Mouse (Mus musculus) heart, postnatal 0 days (tissue): ENCODE data around the gene Angel2.

Experiments used
- CTCF ChIP-seq: IDR thresholded peaks from 2 replicates; pipeline ENCODE4 v1.5.1; 2016; ENCODE audit warnings: antibody characterized with exemption, control low read depth, low read depth
- EP300 ChIP-seq: IDR thresholded peaks from 2 replicates; pipeline ENCODE4 v1.6.1; 2016; ENCODE audit warnings: antibody characterized with exemption, low read depth

DNA sequence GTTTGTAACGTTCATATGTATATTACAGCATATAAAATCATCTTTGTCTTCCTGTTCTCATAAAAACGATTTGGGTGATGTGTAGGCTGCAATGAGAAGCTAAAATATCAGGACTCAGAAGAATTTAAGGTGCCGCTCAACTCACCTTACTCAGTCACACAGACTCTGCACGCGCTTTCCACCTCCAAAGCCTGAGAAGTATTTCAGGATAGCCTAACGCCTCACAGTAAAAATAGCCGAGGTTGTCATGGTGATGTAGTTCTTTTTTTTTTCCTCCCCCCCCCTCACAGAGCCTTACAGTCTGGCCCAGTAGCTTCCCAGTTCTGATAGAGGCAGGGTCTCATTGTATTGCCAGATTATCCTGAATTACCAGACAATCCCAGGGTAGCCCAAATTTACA, 6.0 kb upstream of the Angel2 start:
- TF ChIP-seq EP300 (no peak), CTCF (no peak)
